Mouse (Mus musculus) retina, adult 2 months (tissue): ENCODE results near the gene Dnaja3.

Experiments
- DNase-seq: peaks from one replicate; pipeline ENCODE4 v3.0.0-alpha.2; 2012; ENCODE audit warnings: low read depth, low spot score

The Dnaja3 gene

GRCm38 (mm10) chr16:4639831-4640237, at the start of gene Dnaja3, which contains the start of gene Vasn:
Gene Dnaja3 (plus strand): TSS chr16:4639989.
Gene Vasn (plus strand): TSS chr16:4639941.
- peak; percentile 69 for DNase-seq

- DNase-seq, result no peak
Observed at GRCm38 (mm10) chr16:4590236-4590635, 49.6 kb upstream of the Dnaja3 start.

GRCm38 (mm10) chr16:4592909-4593875, 46.6 kb upstream of the Dnaja3 start:
- DNase-seq, result no peak

- DNase-seq, result no peak
Observed at GRCm38 (mm10) chr16:4593971-4594813, 45.6 kb upstream of the Dnaja3 start, which contains the start of gene Glis2. Gene Glis2 (plus strand): TSS chr16:4594713.

- DNase-seq, result no peak
Observed at GRCm38 (mm10) chr16:4594814-4595526, 44.8 kb upstream of the Dnaja3 start.

GRCm38 (mm10) chr16:4595527-4595963, 44.2 kb upstream of the Dnaja3 start:
- no peak for DNase-seq

- DNase-seq, result no peak
Observed at GRCm38 (mm10) chr16:4596141-4596728, 43.6 kb upstream of the Dnaja3 start.

- no peak for DNase-seq
Observed at GRCm38 (mm10) chr16:4596836-4597235, 43.0 kb upstream of the Dnaja3 start.

- DNase-seq, result no peak
Observed at GRCm38 (mm10) chr16:4597296-4597695, 42.5 kb upstream of the Dnaja3 start.

GRCm38 (mm10) chr16:4598041-4598440, 41.7 kb upstream of the Dnaja3 start:
- DNase-seq, result no peak

GRCm38 (mm10) chr16:4598891-4599543, 40.8 kb upstream of the Dnaja3 start:
- DNase-seq, result no peak

GRCm38 (mm10) chr16:4599616-4600015, 40.2 kb upstream of the Dnaja3 start:
- no peak for DNase-seq

- DNase-seq, result no peak
Observed at GRCm38 (mm10) chr16:4600701-4601310, 39.0 kb upstream of the Dnaja3 start.

- DNase-seq, result no peak
Observed at GRCm38 (mm10) chr16:4602189-4602588, 37.6 kb upstream of the Dnaja3 start.

- no peak for DNase-seq
Observed at GRCm38 (mm10) chr16:4602766-4603452, 36.9 kb upstream of the Dnaja3 start.

- no peak for DNase-seq
Observed at GRCm38 (mm10) chr16:4603453-4603837, 36.3 kb upstream of the Dnaja3 start.

- DNase-seq, result no peak
Observed at GRCm38 (mm10) chr16:4604293-4604837, 35.4 kb upstream of the Dnaja3 start.

GRCm38 (mm10) chr16:4605514-4606131, 34.2 kb upstream of the Dnaja3 start:
- DNase-seq, result no peak
